Mouse (Mus musculus) splenic B cell, adult 2 months (primary cell): Measurements from ENCODE around the gene E4f1.
A peak's percentile ranks its signal among the peaks of the same experiment; 100 is the strongest.

ENCODE experiments used
- DNase-seq: peaks from one replicate; pipeline ENCODE4 v3.0.0-alpha.2; 2011; ENCODE audit warnings: low read depth, low spot score
- H3K27me3 ChIP-seq: 2 replicates; pipeline ENCODE4 v1.6.1; 2012; ENCODE audit warnings: mild to moderate bottlenecking, low read length, moderate library complexity, mixed read lengths; ENCODE audit not compliant: control insufficient read depth, poor library complexity, insufficient read depth, severe bottlenecking
- H3K36me3 ChIP-seq: 2 replicates; pipeline ENCODE4 v1.6.1; 2012; ENCODE audit warnings: mild to moderate bottlenecking, low read length, moderate library complexity, mixed read lengths; ENCODE audit not compliant: control insufficient read depth, poor library complexity, insufficient read depth, severe bottlenecking

E4f1 gene

GRCm38 (mm10) chr17:24469910-24470602, at the start of gene E4f1, which contains the start of gene Pgp:
E4f1 (minus strand) TSS chr17:24470313.
Pgp (plus strand) TSS chr17:24470392.
- no peaks in the 10 kb centered on the region for H3K36me3 ChIP-seq
- DNase-seq: peak; percentile 98
- H3K27me3 ChIP-seq: no peaks in the 10 kb centered on the region

DNA sequence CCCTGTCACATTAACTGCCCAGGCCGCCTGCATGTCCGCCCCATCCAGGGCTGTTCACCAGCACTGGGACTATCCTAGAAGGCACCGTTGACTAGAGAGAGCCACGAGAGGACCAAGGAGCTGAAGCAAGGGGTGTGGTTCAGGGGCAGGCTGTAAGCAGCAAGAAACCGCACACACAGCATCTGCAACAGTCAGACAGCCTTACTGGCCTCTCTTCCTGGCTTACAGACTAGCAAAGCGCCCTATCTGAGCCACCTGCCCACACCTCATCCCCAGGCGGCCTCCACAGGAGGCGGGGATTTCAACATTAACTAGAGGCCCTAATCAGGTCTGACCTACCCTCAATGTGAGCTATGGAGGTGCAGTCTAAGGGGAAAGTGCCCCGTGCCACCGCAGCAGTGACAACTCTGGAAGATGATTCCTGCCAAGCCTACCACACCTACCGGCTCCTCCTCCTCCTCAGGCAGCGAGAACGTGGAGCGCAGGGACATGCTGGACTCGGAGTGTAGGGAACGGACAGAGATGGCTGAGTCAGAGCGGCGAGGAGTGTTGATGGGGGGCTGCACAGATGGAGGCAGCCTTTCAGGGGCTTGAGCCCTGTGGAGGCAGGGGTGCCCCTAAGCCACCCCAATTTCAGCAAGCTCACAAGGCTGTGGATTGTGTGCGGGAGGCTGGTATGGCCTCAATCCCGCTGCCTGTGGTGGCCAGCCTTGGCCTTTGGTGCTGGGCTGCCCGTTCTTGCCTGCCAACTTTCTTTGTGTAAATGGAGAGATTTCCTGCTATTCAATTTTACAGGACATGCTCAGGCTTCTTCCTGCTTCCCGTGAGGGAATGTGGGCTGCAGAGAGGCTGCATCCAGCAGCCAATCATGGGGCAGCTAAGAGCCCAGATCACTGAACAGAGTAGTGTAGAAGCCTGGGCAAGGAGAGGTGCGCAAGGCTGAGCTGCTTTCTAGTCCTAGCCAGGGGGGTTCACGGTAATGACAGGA, 44.5 kb upstream of the E4f1 start:
- H3K36me3 ChIP-seq: peaks cover 4% of the 10 kb centered on the region; the same call in 1 of the 2 replicates
- no peaks in the 10 kb centered on the region for H3K27me3 ChIP-seq
- no peak for DNase-seq

- Histone ChIP-seq H3K27me3 (no peaks in the 10 kb centered on the region), H3K36me3 (peaks cover 7% of the 10 kb centered on the region; the same call in 1 of the 2 replicates)
- DNase-seq: peak; percentile 14
Measured at GRCm38 (mm10) chr17:24513609-24514008, 43.5 kb upstream of the E4f1 start.

GRCm38 (mm10) chr17:24507806-24508460, 37.8 kb upstream of the E4f1 start:
- Histone ChIP-seq H3K36me3 (peaks cover 4% of the 10 kb centered on the region; the same call in 1 of the 2 replicates), H3K27me3 (no peaks in the 10 kb centered on the region)
- DNase-seq: no peak

- no peak for DNase-seq
- no peaks in the 10 kb centered on the region for H3K27me3 ChIP-seq
- H3K36me3 ChIP-seq: peaks cover 4% of the 10 kb centered on the region; the same call in 1 of the 2 replicates
Measured at GRCm38 (mm10) chr17:24507129-24507664, 37.1 kb upstream of the E4f1 start.

DNA sequence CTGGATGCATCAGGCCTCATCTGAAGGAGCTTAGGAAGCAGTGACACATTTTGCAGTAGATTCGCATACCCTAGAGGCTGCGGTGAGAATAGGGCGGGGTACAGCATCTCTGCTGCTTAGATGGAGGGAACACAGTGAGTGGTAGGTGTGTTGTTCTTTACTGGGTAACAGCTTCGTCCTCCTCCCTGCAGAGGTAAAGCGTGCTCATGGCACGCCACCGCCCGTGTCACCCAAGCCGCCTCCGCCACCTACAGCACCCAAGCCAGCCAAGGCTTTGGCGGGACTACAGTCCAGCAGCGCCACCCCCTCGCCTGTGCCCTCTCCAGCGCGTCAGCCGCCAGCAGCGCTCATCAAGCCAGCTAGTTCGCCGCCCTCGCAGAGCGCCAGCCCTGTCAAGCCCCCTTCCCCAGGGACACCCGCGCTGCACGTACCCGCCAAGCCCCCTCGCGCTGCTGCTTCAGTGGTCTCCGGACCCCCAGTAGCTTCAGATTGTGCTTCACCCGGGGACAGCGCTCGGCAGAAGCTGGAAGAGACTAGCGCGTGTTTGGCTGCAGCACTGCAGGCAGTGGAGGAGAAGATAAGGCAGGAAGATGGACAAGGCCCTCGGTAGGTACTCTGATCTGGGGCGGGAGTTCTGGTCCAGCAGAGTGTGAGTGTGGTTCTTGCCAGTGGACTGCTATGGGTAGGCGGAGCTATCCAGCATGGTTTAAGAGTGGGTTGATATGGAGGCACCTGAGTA, 36.4 kb upstream of the E4f1 start:
- no peak for DNase-seq
- Histone ChIP-seq H3K36me3 (peaks cover 4% of the 10 kb centered on the region; the same call in 1 of the 2 replicates), H3K27me3 (no peaks in the 10 kb centered on the region)

- Histone ChIP-seq H3K27me3 (no peaks in the 10 kb centered on the region), H3K36me3 (peaks cover 4% of the 10 kb centered on the region; the same call in 1 of the 2 replicates)
- DNase-seq: no peak
Measured at GRCm38 (mm10) chr17:24505286-24505955, 35.3 kb upstream of the E4f1 start.

- no peaks in the 10 kb centered on the region for H3K27me3 ChIP-seq
- H3K36me3 ChIP-seq: no peaks in the 10 kb centered on the region
- no peak for DNase-seq
Measured at GRCm38 (mm10) chr17:24504085-24504484, 34.0 kb upstream of the E4f1 start.

GRCm38 (mm10) chr17:24502208-24502607, 32.1 kb upstream of the E4f1 start:
- Histone ChIP-seq H3K27me3 (no peaks in the 10 kb centered on the region), H3K36me3 (no peaks in the 10 kb centered on the region)
- no peak for DNase-seq

GRCm38 (mm10) chr17:24496026-24496425, 25.9 kb upstream of the E4f1 start:
- H3K36me3 ChIP-seq: no peaks in the 10 kb centered on the region
- DNase-seq: no peak
- no peaks in the 10 kb centered on the region for H3K27me3 ChIP-seq

GRCm38 (mm10) chr17:24495443-24495842, 25.3 kb upstream of the E4f1 start:
- Histone ChIP-seq H3K36me3 (no peaks in the 10 kb centered on the region), H3K27me3 (no peaks in the 10 kb centered on the region)
- no peak for DNase-seq

DNA sequence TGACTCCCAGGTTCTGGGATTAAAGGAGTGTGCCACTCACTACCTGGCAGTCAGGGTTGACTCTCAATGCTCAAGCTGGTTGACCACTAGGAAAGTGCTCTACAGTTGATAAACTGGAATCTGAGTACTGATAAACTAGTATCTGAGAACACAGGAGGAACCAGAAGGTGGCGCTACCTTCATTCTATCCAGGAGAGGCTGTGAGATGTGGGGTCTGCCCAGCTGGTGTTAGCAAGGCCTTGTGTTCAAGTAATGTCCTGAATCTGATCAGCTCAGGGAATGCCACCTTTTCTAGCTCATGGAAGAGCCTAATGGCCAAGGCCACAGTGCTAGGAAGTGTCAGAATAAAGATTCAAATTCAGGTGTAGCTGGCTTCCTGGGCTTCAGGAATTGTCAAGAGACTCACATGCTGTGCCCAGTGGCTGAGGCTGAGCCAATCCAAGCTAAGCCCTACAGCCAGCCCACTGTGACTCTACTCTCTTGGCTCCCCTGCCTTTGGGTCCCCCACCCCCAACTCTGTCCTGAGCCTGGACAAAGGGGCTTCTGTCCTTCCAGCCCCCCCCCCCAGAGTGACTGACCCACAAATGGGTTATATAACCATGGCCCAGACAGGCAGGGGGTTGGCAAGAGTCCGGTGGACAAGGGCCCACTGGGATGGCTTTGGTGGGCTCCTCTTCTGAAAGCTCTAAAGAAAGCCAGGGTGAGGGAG, 24.7 kb upstream of the E4f1 start:
- H3K36me3 ChIP-seq: no peaks in the 10 kb centered on the region
- DNase-seq: peak; percentile 76
- no peaks in the 10 kb centered on the region for H3K27me3 ChIP-seq

GRCm38 (mm10) chr17:24490399-24490798, 20.3 kb upstream of the E4f1 start:
- Histone ChIP-seq H3K27me3 (0 out of 2 replicates have a peak, but pooled peaks cover 2% of the 10 kb centered on the region), H3K36me3 (no peaks in the 10 kb centered on the region)
- no peak for DNase-seq
